In genomic region chr9:62026600-62026999, GRCm38 (mm10) we compare ENCODE assay signal across 8 mouse cellular contexts. TPM values are rescaled to one million over a fixed set of nuclear protein-coding genes. Genes with fewer than 3 reads are reported as not detected.
DNase-seq lines count a peak whose midpoint lies in the region; ATAC-seq and TF ChIP-seq lines count a peak whose summit lies in the region.

Gene Paqr5, minus strand, starts transcription at chr9:62026856.

- peak within 1 kb of the TSS; percentile 61 for H3K4me2 ChIP-seq in hindbrain, embryonic 16.5 days (ENCODE audit: low read length)
- H3K4me2 ChIP-seq in liver, embryonic 12.5 days = peak within 1 kb of the TSS; percentile 65

- H3K36me3 ChIP-seq in hindbrain, embryonic 16.5 days (ENCODE audit: control insufficient read depth, insufficient read depth, low read length) = no peaks in the 10 kb centered on the region
- H3K36me3 ChIP-seq in liver, embryonic 12.5 days = no peaks in the 10 kb centered on the region

- ATAC-seq in erythroid progenitor cell, adult 5-6 weeks (replicated peaks; ENCODE audit: low FRiP score, poor library complexity, severe bottlenecking) = peak; percentile 76
- no peak for ATAC-seq in hindbrain, embryonic 16.5 days
- peak; percentile 61; the same call in 1 of the 2 replicates for ATAC-seq in liver, embryonic 12.5 days

- intact Hi-C loops in left cerebral cortex, postnatal 36 days (cut with DNase I) = no loop called here

- no peak for DNase-seq in layer of hippocampus, adult 2 months (ENCODE audit: low spot score in 2 of 2)
- no peak for DNase-seq in layer of hippocampus, postnatal 25 days (ENCODE audit: extremely low spot score in 1 of 2, low spot score in 1 of 2)
- peak; percentile 38 for DNase-seq in naive thymus-derived CD4-positive, alpha-beta T cell, adult 2 months (ENCODE audit: low read depth)
- peak; percentile 63 for DNase-seq in thymus, postnatal 25 days
- no peak for DNase-seq in left cerebral cortex, postnatal 36 days (ENCODE audit: low spot score in 2 of 2)

- WGBS in hindbrain, embryonic 16.5 days = under 1% methylated on average over 26 of the region's 32 CpGs
- under 1% methylated on average over 32 of the region's 32 CpGs for WGBS in liver, embryonic 12.5 days (ENCODE audit: insufficient replicate concordance)

- TF ChIP-seq CTCF in layer of hippocampus, adult 2 months (conservative IDR thresholded peaks at IDR 0.05) = no peak

- H3K4me1 ChIP-seq in hindbrain, embryonic 16.5 days (ENCODE audit: control insufficient read depth, insufficient read depth, low read depth, low read length) = peaks cover 3% of the 10 kb centered on the region; the same call in 1 of the 2 replicates
- peaks cover 9% of the 10 kb centered on the region; the same call in 1 of the 2 replicates for H3K4me1 ChIP-seq in liver, embryonic 12.5 days

- peak within 1 kb of the TSS; percentile 46; the same call in 1 of the 2 replicates for H3K27ac ChIP-seq in layer of hippocampus, adult 2 months
- H3K27ac ChIP-seq in hindbrain, embryonic 16.5 days (ENCODE audit: low read depth, low read length) = no peak within 1 kb of the TSS
- H3K27ac ChIP-seq in liver, embryonic 12.5 days = no peak within 1 kb of the TSS

- H3K27me3 ChIP-seq in hindbrain, embryonic 16.5 days (replicated peaks; ENCODE audit: control insufficient read depth, insufficient read depth, low read length) = peaks cover 20% of the 10 kb centered on the region
- peaks cover 72% of the 10 kb centered on the region for H3K27me3 ChIP-seq in liver, embryonic 12.5 days (replicated peaks)

- no peaks in the 10 kb centered on the region for H3K9me3 ChIP-seq in hindbrain, embryonic 16.5 days (ENCODE audit: control insufficient read depth, low read length)
- no peaks in the 10 kb centered on the region for H3K9me3 ChIP-seq in liver, embryonic 12.5 days (replicated peaks)

- H3K4me3 ChIP-seq in layer of hippocampus, adult 2 months = peak within 1 kb of the TSS; percentile 50
- peak within 1 kb of the TSS; percentile 34 for H3K4me3 ChIP-seq in hindbrain, embryonic 16.5 days (ENCODE audit: low read length)
- peak within 1 kb of the TSS; percentile 39 for H3K4me3 ChIP-seq in liver, embryonic 12.5 days

- peak within 1 kb of the TSS; percentile 39 for H3K9ac ChIP-seq in hindbrain, embryonic 16.5 days (ENCODE audit: low read depth, low read length)
- no peak within 1 kb of the TSS for H3K9ac ChIP-seq in liver, embryonic 12.5 days

RNA-seq across cellular contexts. Expression of gene Paqr5, which starts in this region (rescaled TPM):
- total RNA-seq in layer of hippocampus, adult 2 months (2021) = 1 to 10 TPM; 3.9 to 6.3 TPM
- 1 to 10 TPM; 1.6 to 3.2 TPM for total RNA-seq in layer of hippocampus, postnatal 25 days (2021)
- total RNA-seq in erythroid progenitor cell, adult 5-6 weeks (2015; ENCODE audit: low replicate concordance) = not detected in 2 replicates
- not detected in 2 replicates for total RNA-seq in erythroid progenitor cell, adult 5-6 weeks (2017; ENCODE audit: low replicate concordance)
- polyA plus RNA-seq in hindbrain, embryonic 16.5 days (2015; fragmentation: Nextera tagmentation; extraction: Ambion mirVana) = 0.57 and 0.64 TPM in 2 replicates
- 0.25 and 0.29 TPM in 2 replicates for polyA plus RNA-seq in liver, embryonic 12.5 days (2016; fragmentation: Nextera tagmentation; extraction: Ambion mirVana)
- 1 to 10 TPM; 3.4 to 4.6 TPM for total RNA-seq in left cerebral cortex, postnatal 36 days (2021)

Comparison
In these comparisons a context has a peak if more than half of its experiments do, and no peak if none do; other contexts are left out.
1. Peak in ATAC-seq in erythroid progenitor cell, adult 5-6 weeks; RNA of the gene not detected or under 1 TPM.
2. Peak in ATAC-seq, H3K4me3 ChIP-seq and H3K4me2 ChIP-seq in liver, embryonic 12.5 days; RNA of the gene not detected or under 1 TPM.
3. DNase-seq: peak in naive thymus-derived CD4-positive, alpha-beta T cell, adult 2 months (single experiment) and thymus, postnatal 25 days (single experiment); none in layer of hippocampus, adult 2 months (0 of 2), layer of hippocampus, postnatal 25 days (0 of 2) and left cerebral cortex, postnatal 36 days (0 of 2).
4. Peak in every context shown above with its lines, with median percentiles within 50 percentile points of each other: H3K4me3 ChIP-seq.